ENCODE assay signal across 7 mouse cellular contexts in the genomic region with DNA sequence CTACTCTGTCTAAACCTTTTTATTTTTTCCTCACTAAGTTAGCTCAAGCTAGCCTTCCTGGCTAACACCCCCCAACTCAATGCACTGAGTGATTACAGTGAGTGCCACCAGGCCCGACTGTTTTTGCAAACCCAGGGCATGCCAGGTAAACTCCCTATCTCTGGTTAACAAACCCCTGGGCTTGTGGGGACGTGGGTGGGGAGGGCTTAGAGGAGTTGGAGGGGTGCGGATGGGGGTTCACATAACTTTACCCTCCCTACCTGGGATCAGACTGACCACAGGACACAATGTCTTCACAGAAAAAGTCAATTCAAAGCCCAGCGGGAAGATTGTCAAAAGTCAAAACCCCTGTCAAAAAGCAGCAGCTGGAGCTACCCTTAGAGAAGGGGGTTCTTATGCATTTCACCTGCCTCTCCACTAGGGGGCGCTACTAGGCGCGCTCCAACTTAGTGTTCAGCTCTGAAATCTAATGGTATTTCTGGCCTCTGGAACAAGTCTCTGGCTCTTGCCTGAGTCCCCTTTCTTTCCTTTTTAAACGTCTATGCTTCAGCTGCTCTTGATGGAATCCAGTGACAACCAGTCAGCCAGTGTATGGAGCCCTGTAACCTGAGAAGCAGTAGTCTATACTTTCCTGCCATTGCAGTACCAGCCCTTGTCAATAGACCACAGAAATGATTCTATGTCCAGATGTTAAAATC. TPM values are rescaled to one million over a fixed set of nuclear protein-coding genes. Genes with fewer than 3 reads are reported as not detected.
DNase-seq lines count a peak whose midpoint lies in the region; ATAC-seq and TF ChIP-seq lines count a peak whose summit lies in the region.

No protein-coding gene starts in this region.

- no peaks in the 10 kb centered on the region for H3K27me3 ChIP-seq in embryonic facial prominence, embryonic 10.5 days (replicated peaks; ENCODE audit: low read depth, poor library complexity, severe bottlenecking)
- H3K27me3 ChIP-seq in kidney, adult 2 months (replicated peaks; ENCODE audit: control insufficient read depth, insufficient read depth, low read length) = no peaks in the 10 kb centered on the region
- no peaks in the 10 kb centered on the region for H3K27me3 ChIP-seq in liver, embryonic 14.5 days (ENCODE audit: control insufficient read depth, insufficient read depth, low read length)

- peaks cover 31% of the 10 kb centered on the region for H3K36me3 ChIP-seq in embryonic facial prominence, embryonic 10.5 days (replicated peaks)
- peaks cover 5% of the 10 kb centered on the region for H3K36me3 ChIP-seq in kidney, adult 2 months (ENCODE audit: control insufficient read depth, insufficient read depth, low read length)
- H3K36me3 ChIP-seq in liver, embryonic 14.5 days (replicated peaks; ENCODE audit: control insufficient read depth, insufficient read depth, low read depth) = peaks cover 18% of the 10 kb centered on the region

- peak; percentile 38 to 45 for DNase-seq in urinary bladder, adult 18-20 months (ENCODE audit: low spot score in 2 of 2)
- DNase-seq in urinary bladder, postnatal 10 days (ENCODE audit: low spot score) = no peak
- peak; percentile 84 for DNase-seq in adrenal gland, postnatal 10 days
- DNase-seq in embryonic facial prominence, embryonic 10.5 days (ENCODE audit: low spot score) = peak; percentile 80
- DNase-seq in kidney, adult 2 months = peak; percentile 59
- peak in 1 of 3 experiments; percentile 20 for DNase-seq in liver, embryonic 14.5 days (ENCODE audit: low read depth in 3 of 3, low spot score in 3 of 3)
- DNase-seq in right cerebral cortex, postnatal 14 days = peak; percentile 43

- WGBS in embryonic facial prominence, embryonic 10.5 days = 30% methylated on average over 8 of the region's 8 CpGs
- 28% methylated on average over 8 of the region's 8 CpGs for WGBS in kidney, adult 2 months
- 18% methylated on average over 8 of the region's 8 CpGs for WGBS in liver, embryonic 14.5 days (ENCODE audit: insufficient replicate concordance)

- H3K9me3 ChIP-seq in embryonic facial prominence, embryonic 10.5 days = no peaks in the 10 kb centered on the region
- H3K9me3 ChIP-seq in liver, embryonic 14.5 days (ENCODE audit: control insufficient read depth, low read length) = no peaks in the 10 kb centered on the region

- ATAC-seq in liver, embryonic 14.5 days (ENCODE audit: insufficient read depth) = no peak

- TF ChIP-seq EP300 in liver, embryonic 14.5 days (IDR thresholded peaks at IDR 0.05; ENCODE audit: low read depth) = no peak

- no peaks in the 10 kb centered on the region for H3K4me1 ChIP-seq in embryonic facial prominence, embryonic 10.5 days
- H3K4me1 ChIP-seq in kidney, adult 2 months (ENCODE audit: control insufficient read depth, insufficient read depth, low read length) = no peaks in the 10 kb centered on the region
- no peaks in the 10 kb centered on the region for H3K4me1 ChIP-seq in liver, embryonic 14.5 days (replicated peaks; ENCODE audit: control insufficient read depth in 2 of 2, insufficient read depth in 2 of 2, low read length in 1 of 2)

- H3K4me3 ChIP-seq in embryonic facial prominence, embryonic 10.5 days = no peak overlapping the region
- no peak overlapping the region for H3K4me3 ChIP-seq in kidney, adult 2 months (ENCODE audit: insufficient read depth, low read depth, low read length)
- H3K4me3 ChIP-seq in liver, embryonic 14.5 days (ENCODE audit: insufficient read depth in 1 of 2, low read depth in 2 of 2, low read length in 2 of 2) = no peak overlapping the region

- TF ChIP-seq POLR2A in kidney, adult 2 months (IDR thresholded peaks at IDR 0.05; ENCODE audit: low read depth, low read length) = no peak

- no peak overlapping the region for H3K27ac ChIP-seq in embryonic facial prominence, embryonic 10.5 days (replicated peaks)
- H3K27ac ChIP-seq in kidney, adult 2 months (ENCODE audit: insufficient read depth, low read depth, low read length) = no peak overlapping the region
- H3K27ac ChIP-seq in liver, embryonic 14.5 days = no peak overlapping the region

- no peak overlapping the region for H3K4me2 ChIP-seq in liver, embryonic 14.5 days (ENCODE audit: low read depth)

- no peak overlapping the region for H3K9ac ChIP-seq in liver, embryonic 14.5 days (replicated peaks)

- peak; percentile 81 for TF ChIP-seq CTCF in kidney, adult 2 months (conservative IDR thresholded peaks at IDR 0.05; ENCODE audit: insufficient read depth, insufficient read length, low read depth, low read length)
- TF ChIP-seq CTCF in liver, embryonic 14.5 days (IDR thresholded peaks at IDR 0.05; ENCODE audit: low read depth) = peak; percentile 92

RNA-seq across cellular contexts. Expression of a gene that starts 12.1 kb away (rescaled TPM):
- 10 to 100 TPM; 15.8 to 16.7 TPM for total RNA-seq in adrenal gland, postnatal 10 days (2021)
- polyA plus RNA-seq in embryonic facial prominence, embryonic 10.5 days (2016; fragmentation: Nextera tagmentation; extraction: Ambion mirVana) = 42.7 and 43.2 TPM in 2 replicates
- polyA plus RNA-seq in kidney, adult 2 months (2012; rRNA removed) = 6.5 and 6.7 TPM in 2 replicates
- 6.4 and 10.4 TPM in 2 replicates for polyA plus RNA-seq in liver, embryonic 14.5 days (2012; rRNA removed)
- polyA plus RNA-seq in liver, embryonic 14.5 days (2014; fragmentation: Nextera tagmentation; extraction: Ambion mirVana) = 12.4 and 13.3 TPM in 2 replicates

RNA-seq across cellular contexts. Expression of a gene that starts 19.0 kb away (rescaled TPM):
- total RNA-seq in adrenal gland, postnatal 10 days (2021) = 10 to 100 TPM; 18.7 to 26.4 TPM
- 24.5 and 24.7 TPM in 2 replicates for polyA plus RNA-seq in embryonic facial prominence, embryonic 10.5 days (2016; fragmentation: Nextera tagmentation; extraction: Ambion mirVana)
- polyA plus RNA-seq in kidney, adult 2 months (2012; rRNA removed) = 10.2 and 11.3 TPM in 2 replicates
- polyA plus RNA-seq in liver, embryonic 14.5 days (2012; rRNA removed) = 5.0 and 6.8 TPM in 2 replicates
- polyA plus RNA-seq in liver, embryonic 14.5 days (2014; fragmentation: Nextera tagmentation; extraction: Ambion mirVana) = 7.6 and 8.6 TPM in 2 replicates

RNA-seq across cellular contexts. Expression of a gene that starts 24.6 kb away (rescaled TPM):
- not detected for total RNA-seq in adrenal gland, postnatal 10 days (2021)
- polyA plus RNA-seq in embryonic facial prominence, embryonic 10.5 days (2016; fragmentation: Nextera tagmentation; extraction: Ambion mirVana) = not detected in 2 replicates
- polyA plus RNA-seq in kidney, adult 2 months (2012; rRNA removed) = 7.9 TPM in 2 replicates
- not detected in 2 replicates for polyA plus RNA-seq in liver, embryonic 14.5 days (2012; rRNA removed)
- polyA plus RNA-seq in liver, embryonic 14.5 days (2014; fragmentation: Nextera tagmentation; extraction: Ambion mirVana) = not detected in 2 replicates

RNA-seq across cellular contexts. Expression of a gene that starts 41.6 kb away (rescaled TPM):
- total RNA-seq in adrenal gland, postnatal 10 days (2021) = 1 to 10 TPM; 5.2 to 7.1 TPM
- 25.9 and 27.8 TPM in 2 replicates for polyA plus RNA-seq in embryonic facial prominence, embryonic 10.5 days (2016; fragmentation: Nextera tagmentation; extraction: Ambion mirVana)
- 6.8 and 7.2 TPM in 2 replicates for polyA plus RNA-seq in kidney, adult 2 months (2012; rRNA removed)
- polyA plus RNA-seq in liver, embryonic 14.5 days (2012; rRNA removed) = 0.39 and 0.47 TPM in 2 replicates
- 0.38 and 0.59 TPM in 2 replicates for polyA plus RNA-seq in liver, embryonic 14.5 days (2014; fragmentation: Nextera tagmentation; extraction: Ambion mirVana)
